Mouse (Mus musculus): ENCODE data around the gene Ppm1g. TPM values are rescaled to one million over a fixed set of nuclear protein-coding genes. Genes with fewer than 3 reads are reported as not detected.

Gene Ppm1g
- polyA plus RNA-seq, 1 experiment from 2014 or later = 140 TPM

DNA sequence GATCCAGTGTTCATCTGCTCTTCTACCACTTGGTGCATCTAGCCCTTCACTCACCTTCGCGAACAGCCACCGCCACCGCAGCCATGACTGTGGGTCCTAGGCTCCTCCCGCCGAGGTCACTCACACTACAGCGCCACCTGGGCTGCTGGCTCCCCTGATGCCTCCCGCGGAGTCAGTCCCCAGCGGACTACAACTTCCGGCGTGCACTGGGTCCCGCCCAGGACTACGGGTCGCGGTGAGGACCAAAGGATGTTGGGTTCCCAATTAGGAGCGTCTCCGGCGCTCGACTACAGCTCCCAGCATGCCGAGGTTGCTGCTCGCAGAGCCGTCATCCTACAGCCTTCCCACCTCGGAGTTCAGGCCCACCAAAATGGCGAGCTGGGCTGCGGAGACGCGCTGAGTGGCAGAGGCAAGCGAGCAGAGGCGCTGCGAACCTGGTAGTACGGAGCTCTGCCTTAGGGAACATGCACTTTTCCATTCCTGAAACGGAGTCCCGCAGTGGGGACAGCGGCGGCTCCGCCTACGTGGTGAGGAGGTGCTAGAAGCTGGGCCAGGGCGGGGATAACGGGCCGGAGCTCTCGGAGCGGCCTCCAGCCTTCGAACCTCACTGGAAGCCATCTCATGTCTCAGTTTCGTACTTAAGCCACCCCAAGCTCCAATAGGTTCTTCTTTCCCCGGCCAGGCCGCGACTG, 27.4 kb downstream of the Ppm1g start, which contains the start of the genes Snx17 and Eif2b4:
TSS of gene Snx17 (plus strand) at position 289 of the 692 bp plus-strand sequence.
TSS of gene Eif2b4 (minus strand) at position 492 of the 692 bp plus-strand sequence.
- DNase-seq (ENCODE audit: low spot score) = peak; percentile 99

DNA sequence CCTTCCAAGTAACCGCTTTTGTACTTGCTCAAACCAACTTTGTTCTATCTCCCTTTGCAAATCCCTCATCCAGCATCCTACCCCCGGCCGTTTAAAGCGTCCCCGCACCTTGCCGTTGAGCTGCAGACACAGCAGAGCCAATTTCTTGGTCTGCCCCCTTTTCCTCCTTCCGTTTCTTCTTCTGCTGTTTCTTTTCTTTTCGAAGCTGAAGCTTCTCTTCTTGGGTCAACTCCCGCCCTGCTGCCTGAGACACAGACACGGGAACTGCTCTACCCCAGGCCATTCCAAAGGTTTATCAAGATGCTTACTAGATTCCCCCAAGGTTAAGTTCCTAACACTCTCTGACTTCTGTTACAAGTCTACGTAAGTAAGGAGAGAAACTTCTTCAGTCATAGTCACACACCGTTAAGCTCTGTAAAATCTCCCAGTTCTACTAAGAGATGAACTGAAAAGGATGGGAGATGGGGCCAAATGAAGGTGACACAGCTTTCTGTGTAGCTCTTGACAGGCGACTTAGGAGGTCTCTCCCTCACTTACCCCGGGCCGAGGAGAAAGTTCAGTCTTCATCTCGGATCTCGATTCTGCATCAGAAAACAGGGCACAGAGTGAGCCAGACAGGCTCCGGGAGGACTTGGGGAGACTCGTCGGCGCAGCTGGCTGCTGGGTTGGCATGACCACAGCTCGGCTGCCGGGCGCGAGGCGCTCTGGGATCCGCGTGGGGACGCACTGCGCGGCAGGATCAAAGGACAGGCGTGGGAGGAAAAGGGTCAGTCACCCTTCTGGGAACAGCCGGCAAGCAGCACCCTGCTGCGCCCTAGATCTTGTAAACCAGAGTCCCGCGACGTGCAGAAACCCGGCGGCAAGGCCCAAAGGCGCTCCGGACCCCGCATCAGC, 28.2 kb downstream of the Ppm1g start:
- DNase-seq (ENCODE audit: low spot score) = no peak

DNA sequence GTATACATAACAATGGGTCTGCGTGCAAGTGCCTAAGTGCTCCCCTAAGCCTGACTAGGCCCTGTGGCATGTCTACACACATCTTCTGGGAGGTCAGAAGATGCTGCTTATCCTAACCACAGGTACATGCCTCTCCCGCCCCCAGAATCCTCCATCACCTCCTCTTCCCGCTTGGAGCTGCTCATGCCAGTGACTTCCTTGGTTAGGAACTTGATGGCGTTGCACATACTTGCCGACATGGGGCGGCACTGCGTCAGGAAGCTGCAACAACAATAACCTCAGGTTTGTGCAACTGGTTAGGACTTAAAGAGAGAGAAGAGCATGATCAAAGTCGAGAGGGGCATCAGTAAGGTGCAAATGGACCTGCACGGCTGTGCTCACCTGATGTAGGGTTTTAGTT, 30.3 kb downstream of the Ppm1g start:
- DNase-seq (ENCODE audit: low spot score) = no peak

DNA sequence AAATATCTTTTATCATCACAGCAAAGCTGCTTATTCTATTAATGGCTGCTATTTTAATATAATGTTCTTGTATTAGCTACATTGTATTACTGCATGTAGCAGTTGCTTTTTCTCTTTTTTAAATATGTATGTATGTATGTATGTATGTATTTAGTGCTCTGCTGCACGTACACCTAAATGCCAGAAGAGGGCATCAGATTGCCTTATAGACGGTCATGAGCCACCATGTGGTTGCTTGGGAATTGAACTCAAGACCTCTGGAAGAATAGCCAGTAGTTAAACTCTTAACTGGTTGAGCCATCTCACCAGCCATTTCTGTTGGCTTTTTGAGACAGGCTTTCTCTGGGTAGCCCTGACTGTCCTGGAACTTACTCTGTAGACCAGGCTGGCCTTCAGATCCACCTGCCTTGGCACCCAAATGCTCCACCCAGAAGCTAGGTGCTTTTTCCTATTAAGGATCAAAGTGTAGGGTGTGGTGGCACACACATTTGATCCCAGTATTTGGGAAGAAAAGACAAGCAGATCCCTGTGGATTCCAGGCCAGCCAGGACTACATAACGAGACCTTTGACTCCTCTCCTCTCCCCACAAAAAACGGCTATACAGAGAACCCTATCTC, 32.2 kb downstream of the Ppm1g start:
- DNase-seq (ENCODE audit: low spot score) = peak; percentile 48

DNA sequence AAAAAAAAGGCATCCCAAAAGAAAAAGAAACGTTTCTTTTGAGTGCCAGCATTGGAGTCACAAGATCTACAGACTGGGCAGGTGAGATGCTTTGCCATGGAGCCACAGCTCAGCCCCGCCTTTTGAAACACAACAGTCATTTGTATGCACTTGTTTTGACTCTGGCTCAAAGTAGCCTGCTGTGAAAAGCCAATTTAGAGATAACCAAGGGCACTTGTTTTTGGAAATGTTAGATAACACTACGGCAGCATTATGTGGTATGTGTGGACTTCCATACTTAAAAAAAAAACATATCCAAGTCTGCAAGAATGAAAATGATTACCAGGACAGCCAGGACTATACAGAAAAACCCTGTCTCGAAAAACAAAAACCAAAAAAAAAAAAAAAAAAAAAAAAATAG, 36.8 kb downstream of the Ppm1g start:
- no peak for DNase-seq (ENCODE audit: low spot score)

DNA sequence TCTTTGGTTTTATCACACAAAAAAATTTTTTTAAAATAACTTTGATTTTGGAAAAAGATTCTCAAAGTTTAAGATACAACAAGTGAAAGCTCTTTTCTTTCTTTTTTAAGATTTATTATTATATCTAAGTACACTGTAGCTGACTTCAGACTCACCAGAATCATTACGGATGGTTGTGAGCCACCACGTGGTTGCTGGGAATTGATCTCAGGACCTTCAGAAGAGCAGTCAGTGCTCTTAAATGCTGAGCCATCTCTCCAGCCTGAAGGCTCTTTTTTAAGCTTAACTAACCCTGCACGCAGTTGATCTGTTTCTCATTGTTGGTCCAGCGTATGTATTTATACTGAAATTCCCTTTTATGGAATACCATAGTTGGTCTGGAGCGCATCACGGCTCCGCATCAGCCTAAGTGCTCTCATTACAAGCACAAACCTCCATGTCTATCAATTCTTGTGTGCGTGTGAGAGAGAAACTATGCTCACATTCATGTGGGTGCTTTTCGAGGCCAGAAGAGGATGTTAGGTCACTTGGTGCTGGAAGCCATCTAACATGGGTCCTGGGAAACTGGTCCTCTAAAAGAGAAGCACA, 39.2 kb downstream of the Ppm1g start:
- no peak for DNase-seq (ENCODE audit: low spot score)

DNA sequence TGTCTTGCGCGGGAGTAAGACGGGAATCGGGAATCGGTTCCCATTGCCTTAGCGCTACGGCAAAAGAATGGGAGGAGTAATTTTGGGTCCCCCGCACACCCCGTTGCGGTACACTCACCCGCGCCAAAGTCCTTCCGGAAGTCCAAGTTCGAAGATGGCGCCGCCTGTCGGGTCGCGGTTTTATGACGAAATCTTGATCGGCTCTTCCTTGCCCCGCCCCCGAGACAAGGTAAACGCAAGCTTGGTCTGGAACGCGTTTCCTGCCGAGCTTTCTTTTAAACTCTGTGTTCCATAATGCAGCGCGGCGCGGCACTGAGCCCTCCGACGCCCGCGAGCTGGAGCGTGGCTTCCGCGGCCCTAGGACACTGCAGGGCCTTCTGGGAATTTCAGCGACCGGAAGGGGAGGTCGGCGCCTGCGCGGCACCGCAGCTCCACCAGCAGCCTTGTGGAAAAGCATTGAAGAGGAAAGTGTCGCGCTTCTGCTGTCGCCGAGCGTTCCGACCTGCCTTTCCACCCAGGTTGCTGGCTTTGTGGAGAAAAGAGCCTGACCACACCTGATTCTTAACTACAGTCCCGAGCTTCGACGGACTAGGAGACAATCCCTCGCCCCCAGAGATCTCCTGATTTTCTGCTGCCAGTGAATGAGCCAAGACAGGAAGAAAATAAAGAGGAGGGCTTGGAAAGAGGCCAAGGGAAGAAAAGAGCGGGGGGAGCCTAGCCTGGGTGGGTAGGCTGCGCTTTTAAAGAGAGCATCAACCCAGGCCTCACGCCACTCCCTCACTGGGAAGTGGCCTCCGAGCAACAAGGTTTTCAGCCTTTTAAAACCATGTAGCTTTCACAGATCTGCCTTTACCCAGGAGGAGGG, 40.5 kb downstream of the Ppm1g start, which contains the start of the genes Gm29609 and Gtf3c2:
TSS of gene Gm29609 (minus strand) at position 146 of the 865 bp plus-strand sequence.
TSS of gene Gtf3c2 (minus strand) at position 379 of the 865 bp plus-strand sequence.
- DNase-seq (ENCODE audit: low spot score) = peak; percentile 99

DNA sequence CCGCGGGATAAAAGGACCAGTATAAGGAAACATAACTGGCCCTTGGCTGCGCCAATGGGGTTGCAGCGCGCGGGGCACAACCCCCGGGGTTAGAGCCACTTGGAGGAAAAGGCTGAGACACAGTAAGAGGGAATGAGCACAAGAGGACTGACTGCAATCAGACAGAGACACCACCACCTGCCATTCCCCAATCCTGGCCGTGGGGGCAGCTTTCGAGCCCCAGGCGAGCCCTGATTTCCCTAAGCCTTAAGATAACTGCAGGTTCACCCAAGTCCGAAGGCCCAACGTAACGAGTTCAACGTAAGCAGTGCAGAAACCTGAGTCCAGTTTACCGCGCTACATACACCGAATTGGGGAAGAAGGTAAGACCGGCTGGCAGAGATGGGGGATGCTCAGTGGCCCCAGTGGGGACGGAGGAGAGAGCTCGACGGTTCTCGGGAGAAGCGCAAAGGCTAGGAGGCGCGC, 41.2 kb downstream of the Ppm1g start:
- DNase-seq (ENCODE audit: low spot score) = no peak

DNA sequence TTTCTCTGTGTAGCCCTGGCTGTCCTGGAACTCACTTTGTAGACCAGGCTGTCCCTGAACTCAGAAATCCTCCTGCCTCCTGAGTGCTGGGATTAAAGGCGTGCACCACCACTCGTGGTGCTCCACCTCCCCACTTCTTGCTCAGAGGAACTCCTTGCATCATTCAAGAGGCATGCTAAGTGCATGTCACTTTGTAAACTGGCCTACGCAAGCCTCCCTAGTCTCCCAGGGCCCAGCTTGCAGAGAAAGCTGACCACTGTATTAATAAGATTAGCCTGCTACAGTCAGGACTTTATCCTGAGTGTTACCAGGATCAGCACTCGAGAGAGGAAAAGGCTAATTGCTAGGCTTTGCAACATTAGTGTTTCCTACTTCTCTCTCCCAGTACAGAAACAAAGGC, 51.9 kb downstream of the Ppm1g start:
- no peak for DNase-seq (ENCODE audit: low spot score)

DNA sequence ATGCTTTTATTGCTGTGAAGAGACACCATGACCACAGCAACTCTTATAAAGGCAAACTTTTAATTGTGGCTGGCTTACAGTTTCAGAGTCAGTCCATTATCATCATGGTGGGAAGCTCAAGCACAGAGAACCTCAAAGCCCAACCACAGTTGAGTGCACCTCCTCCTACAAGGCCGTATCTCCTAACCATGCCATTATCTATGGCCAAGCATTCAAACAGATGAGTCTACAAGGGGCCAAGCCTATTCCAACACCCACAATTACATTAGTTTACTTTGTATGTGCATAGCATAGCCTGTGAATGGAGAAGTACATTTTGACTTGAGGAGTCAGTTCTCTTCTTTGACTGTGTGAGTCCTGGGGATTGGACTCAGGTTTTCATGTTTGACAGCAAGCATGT, 55.6 kb downstream of the Ppm1g start:
- no peak for DNase-seq (ENCODE audit: low spot score)

DNA sequence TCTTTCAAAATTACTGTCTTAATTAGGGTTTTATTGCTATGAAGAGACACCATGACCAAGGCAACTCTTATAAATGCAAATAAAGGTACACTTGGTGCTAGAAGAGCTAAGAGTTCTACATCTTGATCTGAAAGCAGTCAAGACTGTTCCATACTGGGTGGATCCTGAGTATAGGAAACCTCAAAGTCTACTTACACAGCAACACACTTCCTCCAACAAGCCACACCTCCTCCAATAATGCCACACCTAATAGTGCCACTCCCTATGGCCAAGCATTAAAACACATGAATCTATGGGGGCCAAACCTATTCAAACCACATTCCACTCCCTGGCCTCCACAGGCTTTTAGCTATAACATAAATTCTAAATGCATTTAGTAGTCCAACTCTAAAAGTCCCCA, 58.0 kb downstream of the Ppm1g start:
- DNase-seq (ENCODE audit: low spot score) = no peak

DNA sequence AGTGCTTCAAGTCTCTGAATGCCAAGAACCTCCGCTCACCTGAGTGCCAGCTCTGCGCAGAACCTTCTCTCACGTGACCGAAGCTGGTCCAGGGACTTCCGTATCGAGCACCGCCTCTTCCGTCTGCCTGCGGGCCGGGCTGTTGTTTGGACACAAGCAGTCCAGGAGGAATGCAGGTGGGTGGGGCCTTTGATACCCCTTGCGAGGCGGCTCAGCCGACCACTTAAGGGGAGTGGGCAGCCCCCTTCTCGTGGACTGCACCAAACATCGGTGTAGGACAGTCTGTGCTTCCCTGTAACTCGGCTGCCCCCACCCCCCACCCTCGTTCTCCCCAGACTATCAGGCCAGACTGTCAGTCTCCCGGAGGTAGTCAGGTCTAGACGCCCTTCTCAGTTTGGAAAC, 66.3 kb downstream of the Ppm1g start, which contains the start of gene Mpv17:
TSS of gene Mpv17 (minus strand) at position 100 of the 402 bp plus-strand sequence.
- peak; percentile 77 for DNase-seq (ENCODE audit: low spot score)

DNA sequence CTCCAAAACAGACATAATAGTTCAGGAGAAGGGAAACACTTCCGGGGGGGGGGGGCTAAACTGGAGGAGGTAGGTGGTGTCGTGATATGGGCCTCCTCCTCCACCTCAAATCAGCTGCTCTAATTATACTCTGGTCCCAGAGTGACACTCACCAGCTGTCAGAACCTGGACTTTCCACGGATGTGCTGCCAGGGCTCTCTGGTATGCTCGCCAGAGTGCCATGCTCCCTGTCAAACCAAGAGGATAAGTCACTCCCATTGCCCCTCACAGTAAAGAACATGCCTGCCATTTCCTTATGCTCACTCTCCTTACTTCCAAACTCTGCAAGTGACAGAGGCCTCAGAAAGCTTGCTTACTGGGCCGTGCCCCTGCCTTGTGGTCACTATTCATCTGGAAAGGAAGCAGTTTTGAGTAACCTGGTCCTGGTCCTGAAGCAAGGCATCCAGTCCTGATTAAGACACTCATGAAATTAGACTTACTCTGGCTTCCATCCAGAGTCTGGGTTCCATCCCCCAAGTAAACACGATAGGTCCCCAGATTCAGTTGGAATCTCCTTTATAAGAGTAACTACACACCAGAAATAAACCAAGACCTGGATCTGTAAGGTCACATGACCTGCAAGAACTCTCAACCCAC, 66.9 kb downstream of the Ppm1g start:
- DNase-seq (ENCODE audit: low spot score) = no peak

Other genes with a start within 250 kb of the Ppm1g start
- 123 and 132 TPM in 2 replicates for gene Atraid, start 172.4 kb downstream of the Ppm1g start, polyA plus RNA-seq (2015; fragmentation: Nextera tagmentation; extraction: Ambion mirVana)
- gene Slc5a6, start 171.8 kb downstream of the Ppm1g start, polyA plus RNA-seq (2015; fragmentation: Nextera tagmentation; extraction: Ambion mirVana) = 7.0 and 8.7 TPM in 2 replicates
- 15.3 and 16.8 TPM in 2 replicates for gene Cad, start 165.9 kb downstream of the Ppm1g start, polyA plus RNA-seq (2015; fragmentation: Nextera tagmentation; extraction: Ambion mirVana)
- gene Dnajc5g, start 114.4 kb downstream of the Ppm1g start, polyA plus RNA-seq (2015; fragmentation: Nextera tagmentation; extraction: Ambion mirVana) = not detected in 2 replicates
- 0.07 and 0.30 TPM in 2 replicates for gene Slc30a3, start 112.5 kb downstream of the Ppm1g start, polyA plus RNA-seq (2015; fragmentation: Nextera tagmentation; extraction: Ambion mirVana)
- 0.14 and 0.16 TPM in 2 replicates for gene Trim54, start 104.0 kb downstream of the Ppm1g start, polyA plus RNA-seq (2015; fragmentation: Nextera tagmentation; extraction: Ambion mirVana)
- gene Ucn, start 81.9 kb downstream of the Ppm1g start, polyA plus RNA-seq (2015; fragmentation: Nextera tagmentation; extraction: Ambion mirVana) = not detected in 2 replicates
- gene Mpv17, start 66.4 kb downstream of the Ppm1g start, polyA plus RNA-seq (2015; fragmentation: Nextera tagmentation; extraction: Ambion mirVana) = 17.1 and 21.9 TPM in 2 replicates
- 0.57 and 0.88 TPM in 2 replicates for gene Gm29609, start 40.8 kb downstream of the Ppm1g start, polyA plus RNA-seq (2015; fragmentation: Nextera tagmentation; extraction: Ambion mirVana)
- 46.1 and 47.2 TPM in 2 replicates for gene Gtf3c2, start 40.5 kb downstream of the Ppm1g start, polyA plus RNA-seq (2015; fragmentation: Nextera tagmentation; extraction: Ambion mirVana)
- gene Snx17, start 27.5 kb downstream of the Ppm1g start, polyA plus RNA-seq (2015; fragmentation: Nextera tagmentation; extraction: Ambion mirVana) = 126 and 144 TPM in 2 replicates
- 73.6 and 80.4 TPM in 2 replicates for gene Eif2b4, start 27.3 kb downstream of the Ppm1g start, polyA plus RNA-seq (2015; fragmentation: Nextera tagmentation; extraction: Ambion mirVana)
- gene Zfp513, start 18.4 kb downstream of the Ppm1g start, polyA plus RNA-seq (2015; fragmentation: Nextera tagmentation; extraction: Ambion mirVana) = 7.0 TPM in 2 replicates
- gene Nrbp1, start 20.2 kb upstream of the Ppm1g start, polyA plus RNA-seq (2015; fragmentation: Nextera tagmentation; extraction: Ambion mirVana) = 109 and 116 TPM in 2 replicates
- gene Gm9970, start 20.5 kb upstream of the Ppm1g start, polyA plus RNA-seq (2015; fragmentation: Nextera tagmentation; extraction: Ambion mirVana) = 0.64 and 0.67 TPM in 2 replicates
- 21.8 and 23.9 TPM in 2 replicates for gene Krtcap3, start 31.0 kb upstream of the Ppm1g start, polyA plus RNA-seq (2015; fragmentation: Nextera tagmentation; extraction: Ambion mirVana)
- 10.6 and 12.9 TPM in 2 replicates for gene Ift172, start 70.4 kb upstream of the Ppm1g start, polyA plus RNA-seq (2015; fragmentation: Nextera tagmentation; extraction: Ambion mirVana)
- 2.0 and 2.5 TPM in 2 replicates for gene Fndc4, start 75.4 kb upstream of the Ppm1g start, polyA plus RNA-seq (2015; fragmentation: Nextera tagmentation; extraction: Ambion mirVana)
- 0.04 and 0.06 TPM in 2 replicates for gene Gckr, start 76.8 kb upstream of the Ppm1g start, polyA plus RNA-seq (2015; fragmentation: Nextera tagmentation; extraction: Ambion mirVana)
- 33.2 and 43.4 TPM in 2 replicates for gene Zfp512, start 231.7 kb upstream of the Ppm1g start, polyA plus RNA-seq (2015; fragmentation: Nextera tagmentation; extraction: Ambion mirVana)

Measured in thymus, postnatal 0 days (tissue).